Mouse (Mus musculus) olfactory bulb, adult 2 months (tissue): ENCODE measurements at regions not wholly inside any gene's neighbourhood (a gene's known extent, or its start where the extent isn't known, plus 50 kb on each side); places are given as distances from the start of the nearest gene placed in this dataset.

Source experiments
- CTCF ChIP-seq: fragments of 200-500 bp; IDR thresholded peaks from 2 replicates; pipeline ENCODE4 v1.5.1; 2012; ENCODE audit warnings: low read depth, mild to moderate bottlenecking, low read length, moderate library complexity; ENCODE audit not compliant: insufficient read depth
- POLR2A ChIP-seq: fragments of 200-500 bp; IDR thresholded peaks from 2 replicates; pipeline ENCODE4 v1.6.1; 2012; ENCODE audit warnings: mild to moderate bottlenecking, low read depth, low read length, moderate library complexity; ENCODE audit not compliant: insufficient read depth

DNA sequence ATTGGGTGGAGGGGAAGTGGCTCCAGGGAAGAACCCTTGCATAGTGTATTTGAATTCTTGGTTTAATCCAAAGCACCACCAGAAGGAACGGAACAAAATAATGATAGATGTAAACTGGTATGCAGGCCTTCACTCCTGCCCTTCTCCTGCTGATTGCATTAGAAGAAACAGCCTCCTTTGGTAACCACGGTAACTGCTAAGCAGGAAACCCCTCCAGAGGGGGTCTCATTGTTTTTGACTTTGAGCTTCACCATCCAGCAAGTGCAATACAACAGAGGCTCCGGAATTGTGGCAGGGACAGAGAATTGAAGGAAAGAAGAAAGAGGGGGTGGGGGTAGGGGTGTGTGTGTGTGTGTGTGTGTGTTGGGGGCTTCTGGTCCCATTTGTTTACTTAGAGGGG lies 89.8 kb upstream of the Bnc1 start:
- TF ChIP-seq CTCF, result no peak
- TF ChIP-seq POLR2A, result no peak
